ENCODE assay signal across 13 mouse cellular contexts in genomic region chr2:173048041-173048745, GRCm38 (mm10). TPM values are rescaled to one million over a fixed set of nuclear protein-coding genes. Genes with fewer than 3 reads are reported as not detected.
A peak's percentile ranks its signal among the peaks of the same experiment; 100 is the strongest.
DNase-seq lines count a peak whose midpoint lies in the region; ATAC-seq and TF ChIP-seq lines count a peak whose summit lies in the region.
"Had no signal": no experiment of that assay in that cellular context is flagged by ENCODE, and none has a peak within 500 bp of the region (broad histone marks: within the 10 kb centered on the region; RNA-seq: fewer than 3 reads in every experiment).

No protein-coding gene starts in this region.

- TF ChIP-seq CTCF in liver, postnatal 0 days (IDR thresholded peaks at IDR 0.05; ENCODE audit: low read depth) = no peak

- H3K4me2 ChIP-seq in heart, embryonic 14.5 days (ENCODE audit: low read length) = no peak overlapping the region; the same call in 1 of the 2 replicates
- peak overlapping the region; percentile 47 for H3K4me2 ChIP-seq in liver, postnatal 0 days (ENCODE audit: low read depth, low read length)
- H3K4me2 ChIP-seq: embryonic facial prominence, embryonic 15.5 days; intestine, embryonic 15.5 days; limb, embryonic 12.5 days had no signal

- H3K27me3 ChIP-seq in heart, embryonic 14.5 days (ENCODE audit: control insufficient read depth, insufficient read depth, low read length) = no peaks in the 10 kb centered on the region
- no peaks in the 10 kb centered on the region; the same call in 1 of the 2 replicates for H3K27me3 ChIP-seq in embryonic facial prominence, embryonic 10.5 days (replicated peaks; ENCODE audit: low read depth, poor library complexity, severe bottlenecking)
- H3K27me3 ChIP-seq in liver, postnatal 0 days (ENCODE audit: insufficient read depth, low read length) = no peaks in the 10 kb centered on the region
- H3K27me3 ChIP-seq: embryonic facial prominence, embryonic 15.5 days; intestine, embryonic 15.5 days; limb, embryonic 12.5 days had no signal

- intact Hi-C loops in heart, postnatal 10 days (cut with DNase I) = no loop called here

- H3K4me1 ChIP-seq in heart, embryonic 14.5 days (ENCODE audit: control insufficient read depth in 2 of 2, insufficient read depth in 2 of 2, low read length in 2 of 2) = peaks cover 60 to 68% of the 10 kb centered on the region in 2 experiments
- peaks cover 65% of the 10 kb centered on the region for H3K4me1 ChIP-seq in embryonic facial prominence, embryonic 10.5 days
- H3K4me1 ChIP-seq in liver, postnatal 0 days (ENCODE audit: insufficient read depth) = peaks cover 62% of the 10 kb centered on the region

- no peak overlapping the region; the same call in 1 of the 2 replicates for H3K9ac ChIP-seq in heart, embryonic 14.5 days (ENCODE audit: low read length)
- 0 out of 2 replicates have a peak overlapping the region, but pooled peaks have one; percentile 30 for H3K9ac ChIP-seq in liver, postnatal 0 days (replicated peaks)
- H3K9ac ChIP-seq: embryonic facial prominence, embryonic 15.5 days; intestine, embryonic 15.5 days; limb, embryonic 12.5 days had no signal

- H3K36me3 ChIP-seq in heart, embryonic 14.5 days (ENCODE audit: control insufficient read depth, insufficient read depth, low read length) = no peaks in the 10 kb centered on the region
- no peaks in the 10 kb centered on the region for H3K36me3 ChIP-seq in embryonic facial prominence, embryonic 10.5 days (replicated peaks)
- no peaks in the 10 kb centered on the region for H3K36me3 ChIP-seq in liver, postnatal 0 days (replicated peaks; ENCODE audit: insufficient read depth, low read length)
- H3K36me3 ChIP-seq: embryonic facial prominence, embryonic 15.5 days; intestine, embryonic 15.5 days; limb, embryonic 12.5 days had no signal

- TF ChIP-seq EP300 in liver, postnatal 0 days (IDR thresholded peaks at IDR 0.05; ENCODE audit: low read depth) = no peak

- no peak for ATAC-seq in heart, embryonic 14.5 days (ENCODE audit: insufficient number of reproducible peaks, insufficient read depth, low FRiP score, low read depth)
- ATAC-seq in liver, postnatal 0 days = peak; percentile 40; the same call in 1 of the 2 replicates
- ATAC-seq: intestine, embryonic 15.5 days had no signal

- 59% methylated on average over 17 of the region's 17 CpGs for WGBS in heart, embryonic 14.5 days
- 52% methylated on average over 17 of the region's 17 CpGs for WGBS in embryonic facial prominence, embryonic 10.5 days
- 38% methylated on average over 17 of the region's 17 CpGs for WGBS in liver, postnatal 0 days (ENCODE audit: insufficient replicate concordance)

- H3K9me3 ChIP-seq in heart, embryonic 14.5 days (ENCODE audit: control insufficient read depth, low read length) = no peaks in the 10 kb centered on the region
- H3K9me3 ChIP-seq in embryonic facial prominence, embryonic 10.5 days = no peaks in the 10 kb centered on the region
- no peaks in the 10 kb centered on the region for H3K9me3 ChIP-seq in liver, postnatal 0 days (ENCODE audit: low read length)
- H3K9me3 ChIP-seq: embryonic facial prominence, embryonic 15.5 days; intestine, embryonic 15.5 days; limb, embryonic 12.5 days had no signal

- H3K4me3 ChIP-seq in heart, embryonic 14.5 days (ENCODE audit: control insufficient read depth in 1 of 2, insufficient read depth in 1 of 2, low read depth in 1 of 2, low read length in 2 of 2) = no peak overlapping the region
- H3K4me3 ChIP-seq in embryonic facial prominence, embryonic 10.5 days = no peak overlapping the region
- no peak overlapping the region for H3K4me3 ChIP-seq in liver, postnatal 0 days (ENCODE audit: low read depth, low read length)
- H3K4me3 ChIP-seq: embryonic facial prominence, embryonic 15.5 days; intestine, embryonic 15.5 days; layer of hippocampus, adult 2 months; limb, embryonic 12.5 days had no signal

- no peak for DNase-seq in heart, postnatal 10 days
- DNase-seq in spleen, postnatal 10 days (ENCODE audit: low spot score in 2 of 2) = peak; percentile 6 to 23
- no peak for DNase-seq in spleen, adult 18-20 months
- DNase-seq in embryonic facial prominence, embryonic 10.5 days (ENCODE audit: low spot score) = no peak
- DNase-seq in liver, postnatal 0 days = no peak
- DNase-seq in retina, embryonic 14.5 days (ENCODE audit: low spot score) = no peak
- DNase-seq in urinary bladder, postnatal 36 days (ENCODE audit: low spot score in 2 of 2) = no peak
- DNase-seq: lung, postnatal 36 days had no signal

- peak overlapping the region; percentile 6 to 28; a peak in 1 of 4 replicates for H3K27ac ChIP-seq in heart, embryonic 14.5 days (replicated peaks in 1 of 2; ENCODE audit: control insufficient read depth in 1 of 2, insufficient read depth in 1 of 2, low read depth in 2 of 2, low read length in 2 of 2)
- 0 out of 2 replicates have a peak overlapping the region, but pooled peaks have one; percentile 48 for H3K27ac ChIP-seq in embryonic facial prominence, embryonic 10.5 days (replicated peaks)
- H3K27ac ChIP-seq in liver, postnatal 0 days (ENCODE audit: low read depth) = peak overlapping the region; percentile 66
- H3K27ac ChIP-seq: embryonic facial prominence, embryonic 15.5 days; intestine, embryonic 15.5 days; layer of hippocampus, adult 2 months; limb, embryonic 12.5 days had no signal

RNA-seq across cellular contexts. Expression of gene Rbm38, which starts 27.9 kb away (rescaled TPM):
- polyA plus RNA-seq in heart, embryonic 14.5 days (2014; fragmentation: Nextera tagmentation; extraction: Ambion mirVana) = 126 and 129 TPM in 2 replicates
- 100 to 1,000 TPM; 146 to 187 TPM for total RNA-seq in heart, postnatal 10 days (2021)
- 85.7 and 95.6 TPM in 2 replicates for polyA plus RNA-seq in embryonic facial prominence, embryonic 10.5 days (2016; fragmentation: Nextera tagmentation; extraction: Ambion mirVana)
- polyA plus RNA-seq in liver, postnatal 0 days (2015; fragmentation: Nextera tagmentation; extraction: Ambion mirVana) = 124 and 126 TPM in 2 replicates

RNA-seq across cellular contexts. Expression of gene Rae1, which starts 48.3 kb away (rescaled TPM):
- 99.7 and 101 TPM in 2 replicates for polyA plus RNA-seq in heart, embryonic 14.5 days (2014; fragmentation: Nextera tagmentation; extraction: Ambion mirVana)
- total RNA-seq in heart, postnatal 10 days (2021) = 10 to 100 TPM; 37.7 to 42.8 TPM
- 176 and 179 TPM in 2 replicates for polyA plus RNA-seq in embryonic facial prominence, embryonic 10.5 days (2016; fragmentation: Nextera tagmentation; extraction: Ambion mirVana)
- 40.0 and 41.5 TPM in 2 replicates for polyA plus RNA-seq in liver, postnatal 0 days (2015; fragmentation: Nextera tagmentation; extraction: Ambion mirVana)

Comparison
In these comparisons a context has a peak if more than half of its experiments do, and no peak if none do; other contexts are left out.
1. DNase-seq: peak in spleen, postnatal 10 days (2 of 2); none in heart, postnatal 10 days (0 of 2), spleen, adult 18-20 months (0 of 2), embryonic facial prominence, embryonic 10.5 days (single experiment), liver, postnatal 0 days (single experiment), retina, embryonic 14.5 days (single experiment) and urinary bladder, postnatal 36 days (0 of 2).
2. Peak in every context shown above with its lines, with median percentiles within 50 percentile points of each other: H3K27ac ChIP-seq.